Mouse (Mus musculus) large intestine, adult 2 months (tissue): ENCODE results near the gene Ciita. TPM values are rescaled to one million over a fixed set of nuclear protein-coding genes. Genes with fewer than 3 reads are reported as not detected.

Experiments
- polyA plus RNA-seq: library from polyadenylated mRNA; depleted of rRNA; stranded (reverse); fragments of >200 nt; gene quantifications from 2 replicates; pipeline ENCODE4 v1.2.3, GENCODE M21; 2012; rRNA removed

Ciita gene
- polyA plus RNA-seq, 1 experiment = 18.1 TPM

Other genes with a start within 250 kb of the Ciita start
- 11.9 and 12.7 TPM in 2 replicates for gene Emp2, start 166.1 kb upstream of the Ciita start, polyA plus RNA-seq
- 0.06 and 0.19 TPM in 2 replicates for gene Tekt5, start 84.6 kb upstream of the Ciita start, polyA plus RNA-seq
- gene Nubp1, start 68.1 kb upstream of the Ciita start, polyA plus RNA-seq = 34.4 and 37.0 TPM in 2 replicates
- gene Tvp23a, start 32.7 kb upstream of the Ciita start, polyA plus RNA-seq = 2.0 and 3.1 TPM in 2 replicates
- gene Dexi, start 63.0 kb downstream of the Ciita start, polyA plus RNA-seq = 24.8 and 28.4 TPM in 2 replicates
- gene Clec16a, start 65.3 kb downstream of the Ciita start, polyA plus RNA-seq = 10.8 and 15.1 TPM in 2 replicates